Mouse (Mus musculus) midbrain, postnatal 0 days (tissue): ENCODE data around the gene Nxpe4. TPM values are rescaled to one million over a fixed set of nuclear protein-coding genes. Genes with fewer than 3 reads are reported as not detected.
"Not testable (repeated sequence)": the region's sequence is repeated elsewhere in the genome, so short reads cannot be mapped to it uniquely, and the experiment has no call there.

ENCODE experiments used
- ATAC-seq: fragments of 200-750 bp; cut with Nextera tagmentation; 2 replicates; pipeline ENCODE4 v1.8.0; 2017; ENCODE audit warnings: moderate number of reproducible peaks, mild to moderate bottlenecking, moderate TSS enrichment, moderate library complexity; ENCODE audit not compliant: low FRiP score
- DNase-seq: peaks from one replicate; pipeline ENCODE4 v3.0.0-alpha.2; 2015; ENCODE audit warnings: low spot score
- H3K27ac ChIP-seq: fragments of 300-500 bp; sonication (generic); 2 replicates; pipeline ENCODE4 v1.5.1; 2014; ENCODE audit warnings: low read depth, mild to moderate bottlenecking, low read length, mixed read lengths
- H3K27me3 ChIP-seq: fragments of 300-500 bp; sonication (generic); 2 replicates; pipeline ENCODE4 v1.6.1; 2014; ENCODE audit warnings: low read length, control low read depth, mixed read lengths; ENCODE audit not compliant: insufficient read depth
- H3K36me3 ChIP-seq: fragments of 300-500 bp; sonication (generic); 2 replicates; pipeline ENCODE4 v1.6.1; 2014; ENCODE audit warnings: low read length, control low read depth, mixed read lengths; ENCODE audit not compliant: insufficient read depth
- H3K4me1 ChIP-seq: fragments of 300-500 bp; sonication (generic); 2 replicates; pipeline ENCODE4 v1.6.1; 2014; ENCODE audit warnings: mild to moderate bottlenecking, control low read depth, antibody characterized with exemption, low read length, mixed read lengths; ENCODE audit not compliant: insufficient read depth
- H3K4me2 ChIP-seq: fragments of 300-500 bp; sonication (generic); 2 replicates; pipeline ENCODE4 v1.6.1; 2014; ENCODE audit warnings: low read depth, mild to moderate bottlenecking, low read length, mixed read lengths; ENCODE audit not compliant: poor library complexity, severe bottlenecking
- H3K4me3 ChIP-seq: fragments of 300-500 bp; sonication (generic); 2 replicates; pipeline ENCODE4 v1.5.1; 2014; ENCODE audit warnings: low read depth, mild to moderate bottlenecking, low read length, moderate library complexity
- H3K9ac ChIP-seq: fragments of 300-500 bp; sonication (generic); replicated peaks from 2 replicates; pipeline ENCODE4 v1.6.1; 2014; ENCODE audit warnings: mild to moderate bottlenecking, low read length, moderate library complexity, mixed read lengths; ENCODE audit not compliant: poor library complexity, severe bottlenecking
- H3K9me3 ChIP-seq: fragments of 300-500 bp; sonication (generic); 2 replicates; pipeline ENCODE4 v1.6.1; 2016; ENCODE audit warnings: low read length, control low read depth
- CTCF ChIP-seq: IDR thresholded peaks from 2 replicates; pipeline ENCODE4 v1.5.1; 2016; ENCODE audit warnings: antibody characterized with exemption, mild to moderate bottlenecking
- WGBS: fragments of 180-500 bp; shearing (Covaris S2); extraction: QIAGEN DNeasy Blood & Tissue Kit; methylation state at CpG from one replicate; pipeline ENCODE4 v1.1.7; 2014; 5-methylcytosine and 5-hydroxymethylcytosine counted together
- polyA plus RNA-seq: library from polyadenylated mRNA; unstranded; fragments of >200 nt; fragmentation: Nextera tagmentation; extraction: Ambion mirVana; gene quantifications from 2 replicates; pipeline ENCODE4 v1.2.1, GENCODE M21; 2015
- total RNA-seq: library from RNA; depleted of rRNA; stranded (reverse); fragments of >200 nt; gene quantifications from 2 replicates; pipeline ENCODE4 v1.2.3, GENCODE M21; 2014

Gene Nxpe4
- total and polyA plus RNA-seq, 2 experiments from 2014 or later = 7.7 to 13.5 TPM

- no peaks in the 10 kb centered on the region for H3K9me3 ChIP-seq
- DNase-seq (no peak), ATAC-seq (no peak)
- H3K4me2 ChIP-seq = no peak overlapping the region
- no peak overlapping the region for H3K9ac ChIP-seq
- TF ChIP-seq CTCF = no peak
- H3K27ac ChIP-seq = no peak overlapping the region
- no peak overlapping the region for H3K4me3 ChIP-seq
- no peaks in the 10 kb centered on the region for H3K4me1 ChIP-seq
- H3K27me3 ChIP-seq = no peaks in the 10 kb centered on the region
- no peaks in the 10 kb centered on the region for H3K36me3 ChIP-seq
- WGBS = 93% methylated on average over 1 of the region's 1 CpGs
These were observed 128.5 kb downstream of the Nxpe4 start for GRCm38 (mm10) chr9:48290281-48290680.

DNA sequence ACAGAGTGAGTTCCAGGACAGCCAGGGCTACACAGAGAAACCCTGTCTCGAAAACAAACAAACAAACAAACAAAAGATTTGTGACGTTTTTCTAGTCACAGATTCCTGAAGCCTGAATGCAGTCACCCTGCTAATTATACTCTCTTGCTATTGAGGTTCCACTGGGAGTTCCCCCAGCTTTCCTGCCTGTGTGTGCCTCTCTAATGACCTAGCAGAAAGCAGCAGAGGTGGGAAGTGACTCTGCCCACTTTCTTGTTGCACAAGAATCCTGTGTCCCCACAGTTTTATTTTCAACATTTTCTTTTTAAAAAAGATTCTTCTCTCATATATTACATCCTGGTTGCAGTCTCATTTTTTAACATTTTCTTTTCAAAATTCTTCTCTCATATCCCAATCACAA lies 132.9 kb downstream of the Nxpe4 start:
- TF ChIP-seq CTCF = no peak
- H3K9me3 ChIP-seq = no peaks in the 10 kb centered on the region
- no peaks in the 10 kb centered on the region for H3K4me1 ChIP-seq
- no peaks in the 10 kb centered on the region for H3K36me3 ChIP-seq
- DNase-seq (no peak), ATAC-seq (no peak)
- no peak overlapping the region for H3K4me3 ChIP-seq
- no peak overlapping the region for H3K27ac ChIP-seq
- WGBS = 71% methylated on average over 2 of the region's 2 CpGs
- H3K4me2 ChIP-seq = no peak overlapping the region
- H3K27me3 ChIP-seq = no peaks in the 10 kb centered on the region
- H3K9ac ChIP-seq = no peak overlapping the region

GRCm38 (mm10) chr9:48298983-48299382 lies 137.2 kb downstream of the Nxpe4 start:
- ATAC-seq = no peak
- no peaks in the 10 kb centered on the region for H3K36me3 ChIP-seq
- no peaks in the 10 kb centered on the region for H3K27me3 ChIP-seq
- no peaks in the 10 kb centered on the region for H3K9me3 ChIP-seq
- no peak for TF ChIP-seq CTCF
- 93% methylated on average over 7 of the region's 7 CpGs for WGBS
- H3K4me2 ChIP-seq = no peak overlapping the region
- DNase-seq = no peak
- no peaks in the 10 kb centered on the region for H3K4me1 ChIP-seq
- no peak overlapping the region for H3K9ac ChIP-seq
- H3K4me3 ChIP-seq = no peak overlapping the region
- no peak overlapping the region for H3K27ac ChIP-seq

DNA sequence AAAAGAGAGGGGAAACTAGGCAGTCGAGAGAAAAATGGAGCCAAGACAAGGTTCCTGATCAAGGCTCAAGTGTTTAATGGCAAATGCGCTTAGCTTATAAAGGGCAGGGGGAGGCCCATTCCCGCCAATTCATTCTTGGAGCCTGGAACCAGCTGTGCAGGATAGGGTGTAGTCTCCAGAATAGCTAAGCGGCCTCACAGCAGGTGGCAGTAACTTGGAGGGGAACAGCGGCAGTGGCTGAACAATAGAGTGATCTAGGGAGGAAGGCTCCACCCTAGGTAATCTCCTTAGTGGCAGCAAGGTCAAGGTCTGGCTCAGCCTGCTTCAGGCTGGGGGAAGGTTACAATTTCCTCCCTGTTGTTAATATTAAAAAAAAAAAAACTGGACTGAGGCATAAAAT lies 141.7 kb downstream of the Nxpe4 start:
- not testable (repeated sequence) for H3K9me3 ChIP-seq, ATAC-seq, H3K27me3 ChIP-seq, H3K4me3 ChIP-seq, H3K4me1 ChIP-seq, DNase-seq, H3K36me3 ChIP-seq, H3K4me2 ChIP-seq, H3K9ac ChIP-seq, H3K27ac ChIP-seq
- WGBS = 24% methylated on average over 5 of the region's 5 CpGs

GRCm38 (mm10) chr9:48311241-48311640 lies 149.4 kb downstream of the Nxpe4 start:
- Histone ChIP-seq H3K27me3 (no peaks in the 10 kb centered on the region), H3K36me3 (no peaks in the 10 kb centered on the region), H3K9me3 (no peaks in the 10 kb centered on the region), H3K4me1 (no peaks in the 10 kb centered on the region), H3K9ac (no peak overlapping the region), H3K27ac (no peak overlapping the region), H3K4me2 (no peak overlapping the region), H3K4me3 (no peak overlapping the region)
- 86% methylated on average over 5 of the region's 5 CpGs for WGBS
- ATAC-seq (no peak), DNase-seq (no peak)
- no peak for TF ChIP-seq CTCF

- Histone ChIP-seq H3K4me2 (peak overlapping the region; percentile 12; the same call in 1 of the 2 replicates), H3K27me3 (no peaks in the 10 kb centered on the region), H3K4me3 (0 out of 2 replicates have a peak overlapping the region, but pooled peaks have one; percentile 10), H3K9me3 (no peaks in the 10 kb centered on the region), H3K27ac (peak overlapping the region; percentile 1; the same call in 1 of the 2 replicates), H3K36me3 (no peaks in the 10 kb centered on the region), H3K4me1 (no peaks in the 10 kb centered on the region), H3K9ac (no peak overlapping the region)
- ATAC-seq = no peak
- peak; percentile 67 for DNase-seq
- 5% methylated on average over 3 of the region's 3 CpGs for WGBS
- no peak for TF ChIP-seq CTCF
These were observed 152.4 kb downstream of the Nxpe4 start for GRCm38 (mm10) chr9:48314194-48314593.
